ENCODE assay signal across 8 mouse cellular contexts in the genomic region with DNA sequence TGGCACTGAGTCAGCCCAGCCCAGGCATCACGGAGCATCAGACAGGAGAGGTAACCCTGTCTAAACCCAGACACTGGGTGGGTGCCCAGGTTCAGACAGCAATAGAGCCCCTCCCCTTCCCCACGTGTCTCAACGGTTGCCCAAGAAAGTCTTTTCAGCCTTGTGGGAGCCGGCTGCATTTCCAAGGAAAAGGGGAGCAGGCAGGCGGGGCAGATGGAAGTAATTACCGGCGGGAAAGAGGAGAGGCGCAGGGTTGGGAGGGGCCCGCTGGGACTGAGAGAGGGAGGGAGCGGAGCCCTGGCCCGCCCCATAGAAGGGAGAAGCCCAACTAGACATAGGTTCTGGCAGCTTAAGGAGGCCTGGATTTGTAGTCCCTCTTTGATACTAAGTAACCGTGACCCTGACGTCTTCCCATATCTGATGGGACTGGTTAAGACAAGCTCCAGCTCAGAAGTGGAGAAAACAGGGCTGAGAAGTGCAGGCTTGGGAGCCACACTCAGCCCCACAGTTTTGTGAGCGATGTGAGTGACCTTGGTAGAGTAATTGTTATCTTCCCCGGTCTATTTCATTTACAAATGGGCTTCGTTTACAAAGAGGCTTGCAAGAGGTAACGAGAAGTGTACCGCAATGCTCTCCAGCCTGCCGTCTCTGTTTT. TPM values are rescaled to one million over a fixed set of nuclear protein-coding genes. Genes with fewer than 3 reads are reported as not detected.
A peak's percentile ranks its signal among the peaks of the same experiment; 100 is the strongest.
DNase-seq lines count a peak whose midpoint lies in the region; ATAC-seq and TF ChIP-seq lines count a peak whose summit lies in the region.

No protein-coding gene starts in this region.

- H3K27ac ChIP-seq in layer of hippocampus, adult 2 months = peak overlapping the region; percentile 84
- peak overlapping the region; percentile 22; the same call in 1 of the 2 replicates for H3K27ac ChIP-seq in embryonic facial prominence, embryonic 11.5 days (replicated peaks; ENCODE audit: low read depth, low read length)
- peak overlapping the region; percentile 72 for H3K27ac ChIP-seq in heart, embryonic 10.5 days
- peak overlapping the region; percentile 44 for H3K27ac ChIP-seq in limb, embryonic 15.5 days
- H3K27ac ChIP-seq in thymus, adult 2 months (ENCODE audit: control insufficient read depth, insufficient read depth, low read length) = no peak overlapping the region

- H3K9me3 ChIP-seq in embryonic facial prominence, embryonic 11.5 days (replicated peaks; ENCODE audit: control insufficient read depth, low read length) = no peaks in the 10 kb centered on the region
- no peaks in the 10 kb centered on the region for H3K9me3 ChIP-seq in heart, embryonic 10.5 days
- no peaks in the 10 kb centered on the region; the same call in 1 of the 2 replicates for H3K9me3 ChIP-seq in limb, embryonic 15.5 days

- H3K79me2 ChIP-seq in myocyte (ENCODE audit: control insufficient read depth, insufficient read depth) = peaks cover 91% of the 10 kb centered on the region

- no peak overlapping the region for H3K4me3 ChIP-seq in layer of hippocampus, adult 2 months
- no peak overlapping the region for H3K4me3 ChIP-seq in embryonic facial prominence, embryonic 11.5 days (ENCODE audit: low read depth, low read length)
- H3K4me3 ChIP-seq in heart, embryonic 10.5 days = peak overlapping the region; percentile 26; the same call in 1 of the 2 replicates
- H3K4me3 ChIP-seq in limb, embryonic 15.5 days = peak overlapping the region; percentile 20
- H3K4me3 ChIP-seq in myocyte = no peak overlapping the region
- no peak overlapping the region for H3K4me3 ChIP-seq in thymus, adult 2 months (ENCODE audit: control insufficient read depth, insufficient read depth, low read length)

- TF ChIP-seq POLR2A in myocyte (IDR thresholded peaks at IDR 0.05; ENCODE audit: insufficient read length, low read depth) = no peak
- no peak for TF ChIP-seq POLR2A in thymus, adult 2 months (IDR thresholded peaks at IDR 0.05; ENCODE audit: control insufficient read depth, extremely low read depth, insufficient read depth, low read length, poor library complexity)

- DNase-seq in layer of hippocampus, adult 2 months (ENCODE audit: low spot score in 2 of 2) = peak; percentile 29 to 47
- no peak for DNase-seq in layer of hippocampus, adult 9-11 months
- DNase-seq in embryonic facial prominence, embryonic 11.5 days (ENCODE audit: low spot score) = peak; percentile 91
- peak; percentile 73 for DNase-seq in heart, embryonic 10.5 days (ENCODE audit: low spot score)
- DNase-seq in thymus, adult 2 months = no peak
- no peak for DNase-seq in kidney, adult 18-20 months

- peak; percentile 81 for ATAC-seq in embryonic facial prominence, embryonic 11.5 days (replicated peaks; ENCODE audit: insufficient number of reproducible peaks, low FRiP score, low TSS enrichment, low read depth)
- ATAC-seq in limb, embryonic 15.5 days (ENCODE audit: insufficient number of reproducible peaks, low FRiP score, low TSS enrichment, low read depth) = peak; percentile 59; the same call in 1 of the 2 replicates

- no peaks in the 10 kb centered on the region for H3K27me3 ChIP-seq in embryonic facial prominence, embryonic 11.5 days (ENCODE audit: control insufficient read depth, insufficient read depth, low read length)
- H3K27me3 ChIP-seq in heart, embryonic 10.5 days (ENCODE audit: insufficient read depth, poor library complexity, severe bottlenecking) = no peaks in the 10 kb centered on the region
- no peaks in the 10 kb centered on the region for H3K27me3 ChIP-seq in limb, embryonic 15.5 days
- H3K27me3 ChIP-seq in myocyte (ENCODE audit: control insufficient read depth, insufficient read depth, insufficient read length) = no peaks in the 10 kb centered on the region
- no peaks in the 10 kb centered on the region for H3K27me3 ChIP-seq in thymus, adult 2 months (ENCODE audit: control insufficient read depth, insufficient read depth, low read length)

- H3ac ChIP-seq in myocyte (ENCODE audit: control insufficient read depth, insufficient read length) = no peak overlapping the region

- peaks cover 12% of the 10 kb centered on the region for H3K4me1 ChIP-seq in embryonic facial prominence, embryonic 11.5 days (ENCODE audit: control insufficient read depth, insufficient read depth, low read length)
- H3K4me1 ChIP-seq in heart, embryonic 10.5 days = peaks cover 55% of the 10 kb centered on the region
- H3K4me1 ChIP-seq in limb, embryonic 15.5 days = peaks cover 79% of the 10 kb centered on the region
- H3K4me1 ChIP-seq in thymus, adult 2 months (replicated peaks; ENCODE audit: control insufficient read depth, insufficient read depth, low read length) = peaks cover 17% of the 10 kb centered on the region

- H3K9ac ChIP-seq in embryonic facial prominence, embryonic 11.5 days (replicated peaks; ENCODE audit: low read length) = no peak overlapping the region
- no peak overlapping the region for H3K9ac ChIP-seq in limb, embryonic 15.5 days

- TF ChIP-seq CTCF in layer of hippocampus, adult 2 months (conservative IDR thresholded peaks at IDR 0.05) = no peak
- TF ChIP-seq CTCF in thymus, adult 2 months (IDR thresholded peaks at IDR 0.05; ENCODE audit: borderline replicate concordance, control insufficient read depth, extremely low read depth, insufficient read depth, low read length, poor library complexity) = no peak

- no peaks in the 10 kb centered on the region for H3K36me3 ChIP-seq in embryonic facial prominence, embryonic 11.5 days (replicated peaks; ENCODE audit: control insufficient read depth, insufficient read depth, low read depth, low read length)
- no peaks in the 10 kb centered on the region; the same call in 1 of the 2 replicates for H3K36me3 ChIP-seq in heart, embryonic 10.5 days
- H3K36me3 ChIP-seq in limb, embryonic 15.5 days = no peaks in the 10 kb centered on the region
- no peaks in the 10 kb centered on the region for H3K36me3 ChIP-seq in myocyte (ENCODE audit: control insufficient read depth, insufficient read depth)
- no peaks in the 10 kb centered on the region for H3K36me3 ChIP-seq in thymus, adult 2 months (ENCODE audit: control insufficient read depth, insufficient read depth, low read length)

- WGBS in embryonic facial prominence, embryonic 11.5 days = 12% methylated on average over 19 of the region's 19 CpGs
- 21% methylated on average over 19 of the region's 19 CpGs for WGBS in heart, embryonic 10.5 days
- 20% methylated on average over 18 of the region's 19 CpGs for WGBS in limb, embryonic 15.5 days
- 89% methylated on average over 19 of the region's 19 CpGs for WGBS in thymus, adult 2 months

- peak overlapping the region; percentile 5 for H3K4me2 ChIP-seq in embryonic facial prominence, embryonic 11.5 days (ENCODE audit: low read depth, low read length)
- peak overlapping the region; percentile 39 for H3K4me2 ChIP-seq in limb, embryonic 15.5 days
- H3K4me2 ChIP-seq in myocyte (ENCODE audit: low read depth) = peak overlapping the region; percentile 22

TF ChIP-seq in myocyte, 11 proteins besides CTCF, POLR2A, EP300 and RAD21:
- TF ChIP-seq POLR2AphosphoS2 (IDR thresholded peaks at IDR 0.05; ENCODE audit: insufficient read length, low read depth) = no peak
- no peak for TF ChIP-seq SRF (IDR thresholded peaks at IDR 0.05; ENCODE audit: control insufficient read depth, insufficient read length, low read depth)
- no peak for TF ChIP-seq MYOG (IDR thresholded peaks at IDR 0.05; ENCODE audit: control insufficient read depth in 1 of 3, insufficient read depth in 1 of 3, insufficient read length in 2 of 3, low read depth in 2 of 3)
- TF ChIP-seq MYOD1 (IDR thresholded peaks at IDR 0.05; ENCODE audit: control insufficient read depth in 1 of 3, insufficient read length in 2 of 3, low read depth in 2 of 3) = no peak
- no peak for TF ChIP-seq REST (IDR thresholded peaks at IDR 0.05; ENCODE audit: insufficient read depth, insufficient read length)
- no peak for TF ChIP-seq CEBPB (IDR thresholded peaks at IDR 0.05; ENCODE audit: insufficient read depth, poor library complexity, severe bottlenecking)
- no peak for TF ChIP-seq TCF3 (IDR thresholded peaks at IDR 0.05; ENCODE audit: insufficient read length, low read depth)
- no peak for TF ChIP-seq MAX (IDR thresholded peaks at IDR 0.05; ENCODE audit: low read depth)
- no peak for TF ChIP-seq TCF12 (IDR thresholded peaks at IDR 0.05; ENCODE audit: insufficient read depth, poor library complexity, severe bottlenecking)
- no peak for TF ChIP-seq USF1 (IDR thresholded peaks at IDR 0.05; ENCODE audit: low read depth)
- TF ChIP-seq E2F4 (IDR thresholded peaks at IDR 0.05; ENCODE audit: insufficient read depth) = no peak

RNA-seq across cellular contexts. Expression of gene St3gal4, which starts 7.0 kb away (rescaled TPM):
- total RNA-seq in layer of hippocampus, adult 2 months (2021) = 10 to 100 TPM; 25.8 to 29.0 TPM
- polyA plus RNA-seq in embryonic facial prominence, embryonic 11.5 days (2014; fragmentation: Nextera tagmentation; extraction: Ambion mirVana) = 24.2 and 25.4 TPM in 2 replicates
- polyA plus RNA-seq in heart, embryonic 10.5 days (2016; fragmentation: Nextera tagmentation; extraction: Ambion mirVana) = 16.0 and 18.4 TPM in 2 replicates
- polyA plus RNA-seq in limb, embryonic 15.5 days (2015; fragmentation: Nextera tagmentation; extraction: Ambion mirVana) = 39.2 and 39.4 TPM in 2 replicates
- 24.0 TPM for polyA plus RNA-seq in myocyte (2012; fragmentation: generic; extraction: Trizol)
- 8.9 and 10.4 TPM in 2 replicates for polyA plus RNA-seq in thymus, adult 2 months (2012; rRNA removed)

Comparison
In these comparisons a context has a peak if more than half of its experiments do, and no peak if none do; other contexts are left out.
1. DNase-seq: peak in layer of hippocampus, adult 2 months (2 of 2), embryonic facial prominence, embryonic 11.5 days (single experiment) and heart, embryonic 10.5 days (single experiment); none in layer of hippocampus, adult 9-11 months (single experiment), thymus, adult 2 months (single experiment) and kidney, adult 18-20 months (single experiment).
2. H3K4me3 ChIP-seq: peak in heart, embryonic 10.5 days (single experiment) and limb, embryonic 15.5 days (single experiment); none in layer of hippocampus, adult 2 months (single experiment), embryonic facial prominence, embryonic 11.5 days (single experiment), myocyte (single experiment) and thymus, adult 2 months (single experiment).
3. Peak in every context shown above with its lines, with median percentiles within 50 percentile points of each other: H3K4me2 ChIP-seq.